Mouse (Mus musculus): ENCODE results near the gene Gm26938. TPM values are rescaled to one million over a fixed set of nuclear protein-coding genes. Genes with fewer than 3 reads are reported as not detected.

Gm26938 gene
- polyA plus RNA-seq, 1 experiment: not detected

DNA sequence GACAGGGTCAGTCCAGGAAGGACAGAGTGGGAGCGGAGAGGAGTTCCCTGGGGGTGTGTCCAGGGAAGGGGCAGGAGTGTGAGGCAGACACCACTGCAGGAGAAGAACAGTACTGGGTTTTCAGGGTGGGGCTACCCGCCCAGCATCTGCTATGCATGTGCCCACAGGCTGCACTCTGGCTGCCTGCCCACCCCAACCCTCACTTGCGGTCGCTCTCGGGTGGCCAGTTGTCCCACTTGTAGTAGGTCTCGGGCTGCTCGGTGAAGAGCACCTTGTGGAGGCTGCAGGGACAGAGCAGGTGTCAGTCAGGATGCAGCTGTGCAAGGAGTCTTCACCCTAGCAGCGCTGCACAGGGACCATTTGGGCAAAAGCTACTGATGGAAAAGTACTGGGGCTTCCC, 58.0 kb downstream of the Gm26938 start:
- Histone ChIP-seq H3K9me3 (replicated peaks; ENCODE audit: control insufficient read depth, insufficient read depth, low read length, poor library complexity, severe bottlenecking) (no peaks in the 10 kb centered on the region), H3K4me1 (ENCODE audit: control insufficient read depth, insufficient read depth, low read length) (no peaks in the 10 kb centered on the region), H3K27ac (ENCODE audit: insufficient read depth, low read length) (no peak overlapping the region), H3K27me3 (ENCODE audit: control insufficient read depth, insufficient read depth, low read length, poor library complexity, severe bottlenecking) (no peaks in the 10 kb centered on the region), H3K4me3 (ENCODE audit: low read depth, low read length) (no peak overlapping the region), H3K9ac (ENCODE audit: low read depth, poor library complexity, severe bottlenecking) (no peak overlapping the region), H3K36me3 (ENCODE audit: control insufficient read depth, insufficient read depth, low read length, poor library complexity, severe bottlenecking) (peaks cover 24% of the 10 kb centered on the region)
- TF ChIP-seq CTCF (IDR thresholded peaks at IDR 0.05; ENCODE audit: low read depth, low read length) (no peak), EP300 (IDR thresholded peaks at IDR 0.05; ENCODE audit: insufficient read depth, low read depth, low read length) (no peak), POLR2A (IDR thresholded peaks at IDR 0.05; ENCODE audit: insufficient read depth, low read length) (no peak)

DNA sequence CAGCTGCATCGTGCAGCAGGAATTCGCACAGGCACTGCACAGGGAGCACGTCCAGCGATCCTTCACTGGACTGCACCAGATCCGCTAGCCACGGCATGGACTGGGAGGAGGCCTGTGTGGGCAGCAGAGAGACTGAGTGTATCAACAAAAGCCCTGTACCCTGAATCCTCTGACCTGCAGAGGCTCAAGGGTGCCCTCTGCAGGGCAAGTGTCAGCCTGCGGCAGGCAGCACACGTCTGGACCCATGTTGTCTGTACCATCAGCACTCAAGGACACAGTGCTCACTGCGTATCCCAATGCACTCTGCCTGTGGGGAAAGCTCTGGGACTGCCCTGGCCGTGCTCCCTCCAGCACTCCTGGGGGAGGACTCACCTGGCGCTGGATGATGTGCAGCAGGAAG, 61.9 kb downstream of the Gm26938 start:
- H3K4me1 ChIP-seq (ENCODE audit: control insufficient read depth, insufficient read depth, low read length): no peaks in the 10 kb centered on the region
- no peak for TF ChIP-seq POLR2A (IDR thresholded peaks at IDR 0.05; ENCODE audit: insufficient read depth, low read length)
- peak; percentile 96 for TF ChIP-seq CTCF (IDR thresholded peaks at IDR 0.05; ENCODE audit: low read depth, low read length)
- no peak for TF ChIP-seq EP300 (IDR thresholded peaks at IDR 0.05; ENCODE audit: insufficient read depth, low read depth, low read length)
- no peak overlapping the region for H3K27ac ChIP-seq (ENCODE audit: insufficient read depth, low read length)
- peaks cover 12% of the 10 kb centered on the region for H3K36me3 ChIP-seq (ENCODE audit: control insufficient read depth, insufficient read depth, low read length, poor library complexity, severe bottlenecking)
- no peak overlapping the region for H3K4me3 ChIP-seq (ENCODE audit: low read depth, low read length)
- no peaks in the 10 kb centered on the region for H3K9me3 ChIP-seq (replicated peaks; ENCODE audit: control insufficient read depth, insufficient read depth, low read length, poor library complexity, severe bottlenecking)
- H3K9ac ChIP-seq (ENCODE audit: low read depth, poor library complexity, severe bottlenecking): no peak overlapping the region
- H3K27me3 ChIP-seq (ENCODE audit: control insufficient read depth, insufficient read depth, low read length, poor library complexity, severe bottlenecking): no peaks in the 10 kb centered on the region

DNA sequence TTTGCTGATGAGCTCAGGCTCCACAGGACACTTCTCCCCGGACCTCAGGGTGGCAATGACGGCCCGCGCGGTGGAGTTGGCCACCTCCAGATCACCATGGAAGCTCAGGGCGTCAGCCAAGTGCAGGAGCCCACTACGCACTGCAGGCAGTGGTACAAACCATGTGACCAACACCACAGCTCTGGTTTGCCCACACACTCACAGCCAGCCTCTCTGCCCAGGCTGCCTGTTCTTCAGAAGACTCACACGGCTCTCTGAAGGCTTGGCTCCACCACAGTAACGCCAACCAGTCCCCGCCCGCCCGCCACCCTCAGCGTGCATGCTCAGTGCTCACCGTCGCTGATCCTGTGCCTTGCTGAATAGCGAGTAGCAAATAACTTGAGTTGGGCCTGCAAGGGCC, 68.1 kb downstream of the Gm26938 start:
- no peak for TF ChIP-seq EP300 (IDR thresholded peaks at IDR 0.05; ENCODE audit: insufficient read depth, low read depth, low read length)
- no peak for TF ChIP-seq POLR2A (IDR thresholded peaks at IDR 0.05; ENCODE audit: insufficient read depth, low read length)
- no peak for TF ChIP-seq CTCF (IDR thresholded peaks at IDR 0.05; ENCODE audit: low read depth, low read length)
- no peaks in the 10 kb centered on the region for H3K4me1 ChIP-seq (ENCODE audit: control insufficient read depth, insufficient read depth, low read length)
- no peaks in the 10 kb centered on the region for H3K27me3 ChIP-seq (ENCODE audit: control insufficient read depth, insufficient read depth, low read length, poor library complexity, severe bottlenecking)
- no peak overlapping the region for H3K9ac ChIP-seq (ENCODE audit: low read depth, poor library complexity, severe bottlenecking)
- H3K36me3 ChIP-seq (ENCODE audit: control insufficient read depth, insufficient read depth, low read length, poor library complexity, severe bottlenecking): peaks cover 5% of the 10 kb centered on the region
- H3K9me3 ChIP-seq (replicated peaks; ENCODE audit: control insufficient read depth, insufficient read depth, low read length, poor library complexity, severe bottlenecking): no peaks in the 10 kb centered on the region
- peak overlapping the region; percentile 31 for H3K4me3 ChIP-seq (ENCODE audit: low read depth, low read length)
- H3K27ac ChIP-seq (ENCODE audit: insufficient read depth, low read length): no peak overlapping the region

Other genes starting within 250 kb of the Gm26938 start
- gene Micall2, start 90.1 kb downstream of the Gm26938 start, polyA plus RNA-seq (2011; ENCODE audit: insufficient read depth, insufficient read length, low read depth, missing spikeins): 1.8 TPM in 2 replicates
- 54.6 and 59.1 TPM in 2 replicates for gene Ints1, start 50.7 kb downstream of the Gm26938 start, polyA plus RNA-seq (2011; ENCODE audit: insufficient read depth, insufficient read length, low read depth, missing spikeins)
- 15.6 and 16.3 TPM in 2 replicates for gene Mafk, start 34.9 kb downstream of the Gm26938 start, polyA plus RNA-seq (2011; ENCODE audit: insufficient read depth, insufficient read length, low read depth, missing spikeins)
- 10.5 and 13.1 TPM in 2 replicates for gene Tmem184a, start 6.5 kb downstream of the Gm26938 start, polyA plus RNA-seq (2011; ENCODE audit: insufficient read depth, insufficient read length, low read depth, missing spikeins)
- gene Psmg3, start 478 bp upstream of the Gm26938 start, polyA plus RNA-seq (2011; ENCODE audit: insufficient read depth, insufficient read length, low read depth, missing spikeins): 29.0 and 30.3 TPM in 2 replicates
- 0.15 and 0.29 TPM in 2 replicates for gene Elfn1, start 81.5 kb upstream of the Gm26938 start, polyA plus RNA-seq (2011; ENCODE audit: insufficient read depth, insufficient read length, low read depth, missing spikeins)